ENCODE assay signal across 8 mouse cellular contexts in the genomic region with DNA sequence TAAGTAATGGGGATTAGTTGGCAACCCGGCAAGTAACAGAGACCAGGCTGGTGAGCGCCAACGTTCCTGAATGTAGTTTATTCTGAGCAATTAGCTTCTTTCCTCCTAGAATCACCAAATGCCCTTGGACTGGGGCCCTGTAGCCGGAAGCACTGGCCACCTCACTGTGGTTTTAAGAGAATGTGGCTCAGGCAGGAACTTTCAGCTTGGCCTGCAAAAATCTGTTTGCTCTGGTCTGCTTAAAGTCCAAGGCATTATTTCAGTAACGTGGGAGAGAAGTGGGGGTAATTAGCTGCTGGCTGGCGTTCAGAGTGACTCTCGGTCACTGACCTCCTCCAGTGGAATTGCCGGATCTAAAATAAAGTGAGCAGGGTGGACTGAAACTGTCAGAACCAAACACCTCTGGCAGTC. TPM values are rescaled to one million over a fixed set of nuclear protein-coding genes. Genes with fewer than 3 reads are reported as not detected.
DNase-seq lines count a peak whose midpoint lies in the region; ATAC-seq and TF ChIP-seq lines count a peak whose summit lies in the region.
"Had no signal": no experiment of that assay in that cellular context is flagged by ENCODE, and none has a peak within 500 bp of the region (broad histone marks: within the 10 kb centered on the region; RNA-seq: fewer than 3 reads in every experiment).

No protein-coding gene starts in this region.

- no peaks in the 10 kb centered on the region for H3K27me3 ChIP-seq in spleen, adult 2 months (ENCODE audit: control insufficient read depth, insufficient read depth, low read length)
- no peaks in the 10 kb centered on the region for H3K27me3 ChIP-seq in hindbrain, postnatal 0 days (ENCODE audit: insufficient read depth, low read length)
- H3K27me3 ChIP-seq in limb, embryonic 13.5 days, result no peaks in the 10 kb centered on the region
- no peaks in the 10 kb centered on the region for H3K27me3 ChIP-seq in neural tube, embryonic 12.5 days (replicated peaks)

- no peak for DNase-seq in spleen, adult 2 months (ENCODE audit: low read depth in 1 of 2, low spot score in 2 of 2)
- no peak for DNase-seq in spleen, postnatal 14 days (ENCODE audit: low spot score in 2 of 2)
- DNase-seq in hindbrain, postnatal 0 days (ENCODE audit: low spot score), result peak; percentile 31
- DNase-seq in urinary bladder, postnatal 4 days (ENCODE audit: low spot score in 2 of 2), result no peak

- H3K4me3 ChIP-seq in spleen, adult 2 months (ENCODE audit: extremely low read depth, insufficient read depth, insufficient read length), result peak overlapping the region; percentile 77
- peak overlapping the region; percentile 90 for H3K4me3 ChIP-seq in brown adipose tissue, adult 24 weeks (ENCODE audit: insufficient read depth, low read depth, low read length)
- H3K4me3 ChIP-seq in hindbrain, postnatal 0 days (ENCODE audit: low read length), result peak overlapping the region; percentile 86
- peak overlapping the region; percentile 84 for H3K4me3 ChIP-seq in limb, embryonic 13.5 days
- H3K4me3 ChIP-seq in neural tube, embryonic 12.5 days, result peak overlapping the region; percentile 86

- no peak for TF ChIP-seq CTCF in spleen, adult 2 months (IDR thresholded peaks at IDR 0.05; ENCODE audit: extremely low read depth, insufficient read depth, insufficient read length, insufficient replicate concordance)
- TF ChIP-seq CTCF in hindbrain, postnatal 0 days (IDR thresholded peaks at IDR 0.05; ENCODE audit: low read depth), result no peak

- H3K4me1 ChIP-seq in spleen, adult 2 months (ENCODE audit: control insufficient read depth, insufficient read depth, insufficient read length), result no peaks in the 10 kb centered on the region; the same call in 1 of the 2 replicates
- 0 out of 2 replicates have a peak, but pooled peaks cover 5% of the 10 kb centered on the region for H3K4me1 ChIP-seq in brown adipose tissue, adult 24 weeks (ENCODE audit: control insufficient read depth, insufficient read depth, insufficient read length, low read length)
- peaks cover 4% of the 10 kb centered on the region; the same call in 1 of the 2 replicates for H3K4me1 ChIP-seq in hindbrain, postnatal 0 days (ENCODE audit: insufficient read depth, low read length)
- H3K4me1 ChIP-seq in limb, embryonic 13.5 days, result peaks cover 19% of the 10 kb centered on the region
- H3K4me1 ChIP-seq in neural tube, embryonic 12.5 days, result peaks cover 15% of the 10 kb centered on the region

- no peak for ATAC-seq in hindbrain, postnatal 0 days
- no peak for ATAC-seq in limb, embryonic 13.5 days (ENCODE audit: low FRiP score, low read depth)
- no peak for ATAC-seq in neural tube, embryonic 12.5 days (ENCODE audit: low FRiP score, low read depth)

- 37% methylated on average over 8 of the region's 8 CpGs for WGBS in spleen, adult 2 months
- WGBS in hindbrain, postnatal 0 days, result 24% methylated on average over 8 of the region's 8 CpGs
- WGBS in limb, embryonic 13.5 days, result 11% methylated on average over 8 of the region's 8 CpGs
- WGBS in neural tube, embryonic 12.5 days, result 33% methylated on average over 8 of the region's 8 CpGs

- no peak for TF ChIP-seq POLR2A in spleen, adult 2 months (IDR thresholded peaks at IDR 0.05; ENCODE audit: low read depth, low read length)

- peaks cover 29% of the 10 kb centered on the region for H3K36me3 ChIP-seq in spleen, adult 2 months (ENCODE audit: control insufficient read depth, insufficient read depth, low read length)
- H3K36me3 ChIP-seq in hindbrain, postnatal 0 days (ENCODE audit: insufficient read depth, low read length), result peaks cover 32% of the 10 kb centered on the region
- peaks cover 43% of the 10 kb centered on the region for H3K36me3 ChIP-seq in limb, embryonic 13.5 days
- peaks cover 38% of the 10 kb centered on the region for H3K36me3 ChIP-seq in neural tube, embryonic 12.5 days

- peak overlapping the region; percentile 77; the same call in 1 of the 2 replicates for H3K9ac ChIP-seq in hindbrain, postnatal 0 days (replicated peaks; ENCODE audit: low read length)
- H3K9ac ChIP-seq in limb, embryonic 13.5 days, result peak overlapping the region; percentile 89
- peak overlapping the region; percentile 79 for H3K9ac ChIP-seq in neural tube, embryonic 12.5 days

- H3K27ac ChIP-seq in spleen, adult 2 months (ENCODE audit: insufficient read depth, low read length), result peak overlapping the region; percentile 68; the same call in 1 of the 2 replicates
- H3K27ac ChIP-seq in brown adipose tissue, adult 24 weeks (replicated peaks; ENCODE audit: low read depth, low read length), result peak overlapping the region; percentile 75
- H3K27ac ChIP-seq in hindbrain, postnatal 0 days, result peak overlapping the region; percentile 79; the same call in 1 of the 2 replicates
- peak overlapping the region; percentile 87; the same call in 1 of the 2 replicates for H3K27ac ChIP-seq in limb, embryonic 13.5 days
- H3K27ac ChIP-seq in neural tube, embryonic 12.5 days, result no peak overlapping the region

- peak overlapping the region; percentile 97 for H3K4me2 ChIP-seq in hindbrain, postnatal 0 days (ENCODE audit: low read depth, low read length)
- peak overlapping the region; percentile 84 for H3K4me2 ChIP-seq in limb, embryonic 13.5 days (replicated peaks)
- peak overlapping the region; percentile 97 for H3K4me2 ChIP-seq in neural tube, embryonic 12.5 days (replicated peaks)

- H3K9me3 ChIP-seq in hindbrain, postnatal 0 days (ENCODE audit: low read length), result no peaks in the 10 kb centered on the region
- H3K9me3 ChIP-seq in limb, embryonic 13.5 days, result no peaks in the 10 kb centered on the region
- H3K9me3 ChIP-seq in neural tube, embryonic 12.5 days, result no peaks in the 10 kb centered on the region

RNA-seq across cellular contexts. Expression of a gene that starts 1.1 kb away (rescaled TPM):
- 59.6 and 82.0 TPM in 2 replicates for polyA plus RNA-seq in spleen, adult 2 months (2012; rRNA removed)
- 47.7 and 48.9 TPM in 2 replicates for polyA plus RNA-seq in brown adipose tissue, adult 24 weeks (2012; ENCODE audit: insufficient read depth, insufficient read length, missing spikeins)
- 48.9 and 51.0 TPM in 2 replicates for total RNA-seq in hindbrain, postnatal 0 days (2014; rRNA removed)
- polyA plus RNA-seq in hindbrain, postnatal 0 days (2015; fragmentation: Nextera tagmentation; extraction: Ambion mirVana), result 46.7 and 47.1 TPM in 2 replicates
- 69.9 and 72.6 TPM in 2 replicates for polyA plus RNA-seq in limb, embryonic 13.5 days (2015; fragmentation: Nextera tagmentation; extraction: Ambion mirVana)
- 57.5 and 62.2 TPM in 2 replicates for polyA plus RNA-seq in neural tube, embryonic 12.5 days (2016; fragmentation: Nextera tagmentation; extraction: Ambion mirVana)

RNA-seq across cellular contexts. Expression of a gene that starts 59.8 kb away (rescaled TPM):
- not detected in 2 replicates for polyA plus RNA-seq in spleen, adult 2 months (2012; rRNA removed)
- polyA plus RNA-seq in brown adipose tissue, adult 24 weeks (2012; ENCODE audit: insufficient read depth, insufficient read length, missing spikeins), result 1.4 and 3.3 TPM in 2 replicates
- total RNA-seq in hindbrain, postnatal 0 days (2014; rRNA removed), result not detected in 2 replicates
- not detected in 2 replicates for polyA plus RNA-seq in hindbrain, postnatal 0 days (2015; fragmentation: Nextera tagmentation; extraction: Ambion mirVana)
- not detected in 2 replicates for polyA plus RNA-seq in limb, embryonic 13.5 days (2015; fragmentation: Nextera tagmentation; extraction: Ambion mirVana)
- polyA plus RNA-seq in neural tube, embryonic 12.5 days (2016; fragmentation: Nextera tagmentation; extraction: Ambion mirVana), result not detected in 2 replicates
- polyA plus RNA-seq: gonadal fat pad, adult 2 months had no signal
